Mouse (Mus musculus): ENCODE measurements around the gene Trmt5. TPM values are rescaled to one million over a fixed set of nuclear protein-coding genes. Genes with fewer than 3 reads are reported as not detected.
A peak's percentile ranks its signal among the peaks of the same experiment; 100 is the strongest.

Gene Trmt5
- 19.5 and 20.9 TPM in 2 replicates for polyA plus RNA-seq (2015; fragmentation: Nextera tagmentation; extraction: Ambion mirVana)

- peak; percentile 92 for DNase-seq (ENCODE audit: low spot score)
Measured at GRCm38 (mm10) chr12:73286287-73287092, at the start of gene Trmt5, which contains the start of gene Slc38a6. Gene Trmt5 (minus strand): TSS chr12:73286710. Gene Slc38a6 (plus strand): TSS chr12:73286779.

GRCm38 (mm10) chr12:73334051-73334551 lies 47.6 kb upstream of the Trmt5 start:
- DNase-seq (ENCODE audit: low spot score), result peak; percentile 69

- DNase-seq (ENCODE audit: low spot score), result no peak
Measured at GRCm38 (mm10) chr12:73332701-73333100, 46.2 kb upstream of the Trmt5 start.

- DNase-seq (ENCODE audit: low spot score), result no peak
Measured at GRCm38 (mm10) chr12:73330236-73330635, 43.7 kb upstream of the Trmt5 start.

- no peak for DNase-seq (ENCODE audit: low spot score)
Measured at GRCm38 (mm10) chr12:73328448-73329167, 42.1 kb upstream of the Trmt5 start.

- DNase-seq (ENCODE audit: low spot score), result no peak
Measured at GRCm38 (mm10) chr12:73327381-73327780, 40.9 kb upstream of the Trmt5 start.

- peak; percentile 34 for DNase-seq (ENCODE audit: low spot score)
Measured at GRCm38 (mm10) chr12:73325617-73326016, 39.1 kb upstream of the Trmt5 start.

- no peak for DNase-seq (ENCODE audit: low spot score)
Measured at GRCm38 (mm10) chr12:73325181-73325580, 38.7 kb upstream of the Trmt5 start.

GRCm38 (mm10) chr12:73324742-73325141 lies 38.2 kb upstream of the Trmt5 start:
- DNase-seq (ENCODE audit: low spot score), result no peak

- DNase-seq (ENCODE audit: low spot score), result no peak
Measured at GRCm38 (mm10) chr12:73324180-73324586, 37.7 kb upstream of the Trmt5 start.

GRCm38 (mm10) chr12:73317706-73318686 lies 31.5 kb upstream of the Trmt5 start:
- no peak for DNase-seq (ENCODE audit: low spot score)

GRCm38 (mm10) chr12:73308711-73309110 lies 22.2 kb upstream of the Trmt5 start:
- DNase-seq (ENCODE audit: low spot score), result no peak

GRCm38 (mm10) chr12:73307750-73308149 lies 21.2 kb upstream of the Trmt5 start:
- DNase-seq (ENCODE audit: low spot score), result no peak

GRCm38 (mm10) chr12:73304636-73305035 lies 18.1 kb upstream of the Trmt5 start:
- no peak for DNase-seq (ENCODE audit: low spot score)

- DNase-seq (ENCODE audit: low spot score), result no peak
Measured at GRCm38 (mm10) chr12:73300531-73300930, 14.0 kb upstream of the Trmt5 start.

- DNase-seq (ENCODE audit: low spot score), result no peak
Measured at GRCm38 (mm10) chr12:73298621-73299020, 12.1 kb upstream of the Trmt5 start.

- DNase-seq (ENCODE audit: low spot score), result no peak
Measured at GRCm38 (mm10) chr12:73295505-73296140, 9.1 kb upstream of the Trmt5 start.

- DNase-seq (ENCODE audit: low spot score), result no peak
Measured at GRCm38 (mm10) chr12:73294884-73295283, 8.4 kb upstream of the Trmt5 start.

- DNase-seq (ENCODE audit: low spot score), result no peak
Measured at GRCm38 (mm10) chr12:73288626-73289025, 2.1 kb upstream of the Trmt5 start.

GRCm38 (mm10) chr12:73287609-73288008 lies 1.1 kb upstream of the Trmt5 start:
- DNase-seq (ENCODE audit: low spot score), result no peak

Measured in thymus, postnatal 0 days (tissue).